Mouse (Mus musculus) intestine, postnatal 0 days (tissue): ENCODE measurements around the gene Sec16a. TPM values are rescaled to one million over a fixed set of nuclear protein-coding genes. Genes with fewer than 3 reads are reported as not detected.

Source experiments
- ATAC-seq: fragments of 200-750 bp; cut with Nextera tagmentation; 2 replicates; pipeline ENCODE4 v1.8.0; 2017; ENCODE audit warnings: mild to moderate bottlenecking, moderate TSS enrichment, moderate library complexity
- H3K27ac ChIP-seq: fragments of 300-500 bp; sonication (generic); 2 replicates; pipeline ENCODE4 v1.5.1; 2014; ENCODE audit warnings: mild to moderate bottlenecking, low read depth, low read length, moderate library complexity
- H3K27me3 ChIP-seq: fragments of 300-500 bp; sonication (generic); replicated peaks from 2 replicates; pipeline ENCODE4 v1.6.1; 2014; ENCODE audit warnings: low read length, mixed read lengths; ENCODE audit not compliant: control insufficient read depth, insufficient read depth
- H3K36me3 ChIP-seq: fragments of 300-500 bp; sonication (generic); 2 replicates; pipeline ENCODE4 v1.6.1; 2014; ENCODE audit warnings: mild to moderate bottlenecking, moderate library complexity; ENCODE audit not compliant: control insufficient read depth, insufficient read depth
- H3K4me1 ChIP-seq: fragments of 300-500 bp; sonication (generic); replicated peaks from 2 replicates; pipeline ENCODE4 v1.6.1; 2014; ENCODE audit warnings: antibody characterized with exemption, low read length, mixed read lengths; ENCODE audit not compliant: control insufficient read depth, insufficient read depth
- H3K4me2 ChIP-seq: fragments of 300-500 bp; sonication (generic); replicated peaks from 2 replicates; pipeline ENCODE4 v1.6.1; 2014; ENCODE audit warnings: low read depth, mild to moderate bottlenecking, moderate library complexity
- H3K4me3 ChIP-seq: fragments of 300-500 bp; sonication (generic); 2 replicates; pipeline ENCODE4 v1.5.1; 2014; ENCODE audit warnings: low read depth, low read length
- H3K9ac ChIP-seq: fragments of 300-500 bp; sonication (generic); 2 replicates; pipeline ENCODE4 v1.6.1; 2014; ENCODE audit warnings: mild to moderate bottlenecking, low read depth, low read length
- H3K9me3 ChIP-seq: fragments of 300-500 bp; sonication (generic); 2 replicates; pipeline ENCODE4 v1.6.1; 2016; ENCODE audit warnings: mixed run types; ENCODE audit not compliant: control insufficient read depth
- CTCF ChIP-seq: sonication (generic); IDR thresholded peaks from 2 replicates; pipeline ENCODE4 v1.5.1; 2016; ENCODE audit warnings: low read depth, mild to moderate bottlenecking, control low read depth, antibody characterized with exemption, moderate library complexity
- WGBS: fragments of 180-500 bp; shearing (Covaris S2); extraction: QIAGEN DNeasy Blood & Tissue Kit; methylation state at CpG from one replicate; pipeline ENCODE4 v1.1.7; 2014; 5-methylcytosine and 5-hydroxymethylcytosine counted together
- polyA plus RNA-seq: library from polyadenylated mRNA; unstranded; fragments of >200 nt; fragmentation: Nextera tagmentation; extraction: Ambion mirVana; gene quantifications from 2 replicates; pipeline ENCODE4 v1.2.1, GENCODE M21; 2015

Sec16a gene
- polyA plus RNA-seq, 1 experiment from 2014 or later: 17.4 TPM

- Histone ChIP-seq H3K9ac (no peak overlapping the region), H3K27ac (0 out of 2 replicates have a peak overlapping the region, but pooled peaks have one; percentile 36), H3K36me3 (peaks cover 82% of the 10 kb centered on the region), H3K9me3 (no peaks in the 10 kb centered on the region), H3K4me1 (no peaks in the 10 kb centered on the region), H3K4me3 (no peak overlapping the region), H3K27me3 (no peaks in the 10 kb centered on the region), H3K4me2 (no peak overlapping the region)
- no peak for ATAC-seq
- 70% methylated on average over 13 of the region's 13 CpGs for WGBS
- TF ChIP-seq CTCF: peak; percentile 9; the same call in 1 of the 2 replicates
Observed at GRCm38 (mm10) chr2:26475505-26476430, 30.8 kb upstream of the Sec16a start.

GRCm38 (mm10) chr2:26474789-26475504 is 29.9 kb upstream of the Sec16a start:
- Histone ChIP-seq H3K27me3 (no peaks in the 10 kb centered on the region), H3K9ac (no peak overlapping the region), H3K4me2 (0 out of 2 replicates have a peak overlapping the region, but pooled peaks have one; percentile 13), H3K4me3 (no peak overlapping the region), H3K27ac (peak overlapping the region; percentile 36; the same call in 1 of the 2 replicates), H3K9me3 (no peaks in the 10 kb centered on the region), H3K36me3 (peaks cover 90% of the 10 kb centered on the region), H3K4me1 (no peaks in the 10 kb centered on the region)
- WGBS: 35% methylated on average over 9 of the region's 9 CpGs
- TF ChIP-seq CTCF: peak; percentile 71
- ATAC-seq: peak; percentile 20; the same call in 1 of the 2 replicates

DNA sequence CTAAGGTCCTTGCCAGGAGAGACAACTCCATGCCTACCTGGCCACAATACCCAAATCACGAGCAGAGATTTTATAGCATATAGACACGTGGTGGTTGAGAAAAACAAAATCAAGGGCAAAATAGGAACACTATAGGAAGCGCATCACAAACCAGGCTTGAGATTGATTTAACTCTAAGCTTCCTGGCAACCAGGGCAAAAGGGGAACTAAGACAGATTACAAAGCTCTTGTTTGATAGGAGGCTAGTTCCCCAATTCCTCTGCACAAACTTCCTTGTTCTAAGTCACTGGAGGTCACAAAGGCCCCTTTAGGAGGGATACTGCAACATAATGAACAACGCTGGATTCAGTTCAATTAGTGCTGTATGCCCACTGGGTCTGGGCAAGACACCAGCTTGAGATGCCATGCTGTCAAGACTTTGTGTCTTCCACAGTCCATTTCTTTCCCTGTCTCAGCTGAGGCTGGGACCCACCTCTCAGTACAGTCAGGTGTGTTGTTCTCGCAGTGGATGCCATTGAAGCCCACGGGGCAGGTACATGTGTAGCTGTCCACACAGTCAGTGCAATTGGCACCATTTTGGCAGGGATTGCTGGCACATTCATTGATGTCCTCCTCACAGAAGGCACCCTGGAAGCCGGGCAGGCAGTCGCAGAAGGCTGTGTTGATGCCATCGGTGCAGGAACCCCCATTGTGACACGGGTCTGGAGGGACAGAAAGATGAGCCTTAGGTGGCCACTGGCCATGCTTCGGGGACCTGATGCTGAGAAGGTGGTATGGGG is 27.5 kb upstream of the Sec16a start:
- Histone ChIP-seq H3K4me2 (no peak overlapping the region), H3K9ac (no peak overlapping the region), H3K27ac (no peak overlapping the region), H3K27me3 (no peaks in the 10 kb centered on the region), H3K36me3 (peaks cover 91% of the 10 kb centered on the region), H3K4me1 (no peaks in the 10 kb centered on the region), H3K9me3 (no peaks in the 10 kb centered on the region), H3K4me3 (no peak overlapping the region)
- no peak for TF ChIP-seq CTCF
- WGBS: 88% methylated on average over 11 of the region's 11 CpGs
- no peak for ATAC-seq

DNA sequence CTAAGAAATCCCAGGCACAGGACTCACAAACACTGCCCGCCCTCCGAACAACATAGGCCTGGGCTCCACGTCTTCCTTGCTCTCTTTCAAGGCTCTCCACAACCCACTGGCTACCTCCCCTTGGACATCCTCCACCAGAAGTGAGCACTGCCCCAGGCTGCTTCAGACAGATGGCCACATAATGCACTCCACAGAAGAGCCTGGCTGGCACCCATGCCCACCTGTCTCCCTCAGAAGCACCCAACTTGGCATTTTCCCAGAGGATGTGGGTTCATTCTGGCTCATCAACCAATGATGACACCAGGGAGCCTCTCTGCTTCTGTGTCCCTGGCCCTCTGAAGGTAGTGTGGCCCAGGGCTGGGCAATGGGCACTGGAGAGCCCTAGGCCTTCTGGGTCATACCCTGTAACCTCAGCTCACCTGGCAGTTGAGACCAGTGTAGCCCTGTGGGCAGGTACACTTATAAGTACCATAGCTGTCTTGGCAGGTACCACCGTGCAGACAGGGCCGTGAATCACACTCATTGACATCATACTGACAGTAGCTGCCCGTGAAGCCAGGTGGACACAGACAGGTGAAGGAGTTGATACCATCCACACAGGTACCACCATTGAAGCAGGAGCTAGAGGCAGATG is 26.8 kb upstream of the Sec16a start:
- H3K4me3 ChIP-seq: no peak overlapping the region
- peaks cover 90% of the 10 kb centered on the region for H3K36me3 ChIP-seq
- no peak for ATAC-seq
- no peak overlapping the region for H3K4me2 ChIP-seq
- H3K9ac ChIP-seq: no peak overlapping the region
- WGBS: 89% methylated on average over 6 of the region's 6 CpGs
- H3K27ac ChIP-seq: no peak overlapping the region
- no peaks in the 10 kb centered on the region for H3K9me3 ChIP-seq
- no peaks in the 10 kb centered on the region for H3K27me3 ChIP-seq
- no peak for TF ChIP-seq CTCF
- no peaks in the 10 kb centered on the region for H3K4me1 ChIP-seq

GRCm38 (mm10) chr2:26470967-26471366 is 26.0 kb upstream of the Sec16a start:
- TF ChIP-seq CTCF: no peak
- Histone ChIP-seq H3K27me3 (no peaks in the 10 kb centered on the region), H3K4me1 (no peaks in the 10 kb centered on the region), H3K36me3 (peaks cover 90% of the 10 kb centered on the region), H3K4me3 (no peak overlapping the region), H3K9me3 (no peaks in the 10 kb centered on the region), H3K4me2 (no peak overlapping the region), H3K27ac (0 out of 2 replicates have a peak overlapping the region, but pooled peaks have one; percentile 15), H3K9ac (no peak overlapping the region)
- 92% methylated on average over 17 of the region's 17 CpGs for WGBS
- no peak for ATAC-seq
